Mouse (Mus musculus): ENCODE measurements around the gene Pbx4.

- TF ChIP-seq CTCF (IDR thresholded peaks at IDR 0.05; ENCODE audit: control insufficient read depth, insufficient read depth, low read length) (no peak), POLR2A (IDR thresholded peaks at IDR 0.05; ENCODE audit: borderline replicate concordance, control insufficient read depth, low read depth, low read length) (no peak)
Measured at GRCm38 (mm10) chr8:69882021-69882756, 49.9 kb downstream of the Pbx4 start.

All from bone marrow, adult 2 months (tissue).